Mouse (Mus musculus) liver, embryonic 16.5 days (tissue): ENCODE measurements around the gene Tmem202. TPM values are rescaled to one million over a fixed set of nuclear protein-coding genes. Genes with fewer than 3 reads are reported as not detected.

Source experiments
- ATAC-seq: fragments of 200-750 bp; cut with Nextera tagmentation; 2 replicates; pipeline ENCODE4 v1.8.0; 2017; ENCODE audit warnings: low read depth, mild to moderate bottlenecking, moderate number of reproducible peaks, moderate library complexity
- H3K27ac ChIP-seq: fragments of 300-500 bp; sonication (generic); 2 replicates; pipeline ENCODE4 v1.5.1; 2014; ENCODE audit warnings: mild to moderate bottlenecking, low read length
- H3K27me3 ChIP-seq: fragments of 300-500 bp; sonication (generic); 2 replicates; pipeline ENCODE4 v1.6.1; 2014; ENCODE audit warnings: low read depth, low read length, mixed read lengths; ENCODE audit not compliant: control insufficient read depth, insufficient read depth
- H3K36me3 ChIP-seq: fragments of 300-500 bp; sonication (generic); 2 replicates; pipeline ENCODE4 v1.6.1; 2014; ENCODE audit warnings: mild to moderate bottlenecking; ENCODE audit not compliant: control insufficient read depth, insufficient read depth
- H3K4me1 ChIP-seq: fragments of 300-500 bp; sonication (generic); 2 replicates; pipeline ENCODE4 v1.6.1; 2014; ENCODE audit warnings: low read depth, low read length, mixed read lengths; ENCODE audit not compliant: control insufficient read depth
- H3K4me2 ChIP-seq: fragments of 300-500 bp; sonication (generic); 2 replicates; pipeline ENCODE4 v1.6.1; 2014; ENCODE audit warnings: low read depth, low read length, mixed read lengths
- H3K4me3 ChIP-seq: fragments of 300-500 bp; sonication (generic); 2 replicates; pipeline ENCODE4 v1.5.1; 2014; ENCODE audit warnings: low read depth, mild to moderate bottlenecking, low read length
- H3K9ac ChIP-seq: fragments of 300-500 bp; sonication (generic); 2 replicates; pipeline ENCODE4 v1.6.1; 2014; ENCODE audit warnings: low read depth, low read length
- H3K9me3 ChIP-seq: fragments of 300-500 bp; sonication (generic); replicated peaks from 2 replicates; pipeline ENCODE4 v1.6.1; 2016; ENCODE audit warnings: low read length; ENCODE audit not compliant: control insufficient read depth
- WGBS: fragments of 180-500 bp; shearing (Covaris S2); extraction: QIAGEN DNeasy Blood & Tissue Kit; methylation state at CpG from one replicate; pipeline ENCODE4 v1.1.7; 2014; ENCODE audit not compliant: insufficient replicate concordance; 5-methylcytosine and 5-hydroxymethylcytosine counted together
- polyA plus RNA-seq: library from polyadenylated mRNA; unstranded; fragments of >200 nt; fragmentation: Nextera tagmentation; extraction: Ambion mirVana; gene quantifications from 2 replicates; pipeline ENCODE4 v1.2.1, GENCODE M21; 2015

Gene Tmem202
- polyA plus RNA-seq, 1 experiment from 2014 or later, result not detected

GRCm38 (mm10) chr9:59567111-59567510 lies 27.5 kb upstream of the Tmem202 start:
- WGBS, result 13% methylated on average over 6 of the region's 6 CpGs
- H3K9ac ChIP-seq, result no peak overlapping the region
- no peak overlapping the region for H3K4me2 ChIP-seq
- no peak overlapping the region for H3K4me3 ChIP-seq
- no peaks in the 10 kb centered on the region for H3K9me3 ChIP-seq
- H3K4me1 ChIP-seq, result no peaks in the 10 kb centered on the region
- ATAC-seq, result 0 out of 2 replicates have a peak, but pooled peaks have one; percentile 47
- H3K27ac ChIP-seq, result no peak overlapping the region
- peaks cover 6% of the 10 kb centered on the region; the same call in 1 of the 2 replicates for H3K27me3 ChIP-seq
- H3K36me3 ChIP-seq, result no peaks in the 10 kb centered on the region

- peaks cover 6% of the 10 kb centered on the region; the same call in 1 of the 2 replicates for H3K27me3 ChIP-seq
- WGBS, result 14% methylated on average over 4 of the region's 4 CpGs
- no peaks in the 10 kb centered on the region for H3K9me3 ChIP-seq
- H3K9ac ChIP-seq, result no peak overlapping the region
- no peaks in the 10 kb centered on the region for H3K4me1 ChIP-seq
- H3K36me3 ChIP-seq, result 0 out of 2 replicates have a peak, but pooled peaks cover 3% of the 10 kb centered on the region
- peak; percentile 59; the same call in 1 of the 2 replicates for ATAC-seq
- H3K4me2 ChIP-seq, result no peak overlapping the region
- H3K27ac ChIP-seq, result no peak overlapping the region
- no peak overlapping the region for H3K4me3 ChIP-seq
Measured at GRCm38 (mm10) chr9:59565600-59565999, 26.0 kb upstream of the Tmem202 start.

- no peak overlapping the region for H3K27ac ChIP-seq
- 62% methylated on average over 4 of the region's 4 CpGs for WGBS
- no peak overlapping the region for H3K4me3 ChIP-seq
- H3K36me3 ChIP-seq, result no peaks in the 10 kb centered on the region
- H3K27me3 ChIP-seq, result no peaks in the 10 kb centered on the region
- no peak overlapping the region for H3K4me2 ChIP-seq
- H3K4me1 ChIP-seq, result no peaks in the 10 kb centered on the region
- H3K9ac ChIP-seq, result no peak overlapping the region
- H3K9me3 ChIP-seq, result no peaks in the 10 kb centered on the region
- no peak for ATAC-seq
Measured at GRCm38 (mm10) chr9:59553719-59554118, 14.1 kb upstream of the Tmem202 start.

- H3K27ac ChIP-seq, result no peak overlapping the region
- H3K27me3 ChIP-seq, result no peaks in the 10 kb centered on the region
- no peaks in the 10 kb centered on the region for H3K9me3 ChIP-seq
- H3K9ac ChIP-seq, result no peak overlapping the region
- no peak for ATAC-seq
- no peaks in the 10 kb centered on the region for H3K36me3 ChIP-seq
- no peaks in the 10 kb centered on the region for H3K4me1 ChIP-seq
- no peak overlapping the region for H3K4me2 ChIP-seq
- H3K4me3 ChIP-seq, result no peak overlapping the region
- 71% methylated on average over 5 of the region's 5 CpGs for WGBS
Measured at GRCm38 (mm10) chr9:59552610-59553009, 13.0 kb upstream of the Tmem202 start.

- no peak overlapping the region for H3K27ac ChIP-seq
- 50% methylated on average over 3 of the region's 3 CpGs for whole genome bisulfite sequencing
- no peak overlapping the region for H3K4me2 ChIP-seq
- H3K4me3 ChIP-seq, result no peak overlapping the region
- H3K4me1 ChIP-seq, result no peaks in the 10 kb centered on the region
- no peaks in the 10 kb centered on the region for H3K36me3 ChIP-seq
- no peak overlapping the region for H3K9ac ChIP-seq
- H3K9me3 ChIP-seq, result no peaks in the 10 kb centered on the region
- no peaks in the 10 kb centered on the region for H3K27me3 ChIP-seq
- ATAC-seq, result no peak
Measured at GRCm38 (mm10) chr9:59551620-59552031, 12.0 kb upstream of the Tmem202 start.

GRCm38 (mm10) chr9:59551017-59551416 lies 11.4 kb upstream of the Tmem202 start:
- WGBS, result 31% methylated on average over 5 of the region's 5 CpGs
- H3K4me2 ChIP-seq, result no peak overlapping the region

GRCm38 (mm10) chr9:59550077-59550476 lies 10.4 kb upstream of the Tmem202 start:
- WGBS, result 76% methylated on average over 4 of the region's 4 CpGs

More at GRCm38 (mm10) chr9:59551017-59551416, 11.4 kb upstream of the Tmem202 start:
- H3K9me3 ChIP-seq, result no peaks in the 10 kb centered on the region
- no peaks in the 10 kb centered on the region for H3K27me3 ChIP-seq
- H3K36me3 ChIP-seq, result no peaks in the 10 kb centered on the region
- no peak for ATAC-seq
- no peaks in the 10 kb centered on the region for H3K4me1 ChIP-seq
- no peak overlapping the region for H3K27ac ChIP-seq
- H3K9ac ChIP-seq, result no peak overlapping the region
- no peak overlapping the region for H3K4me3 ChIP-seq

GRCm38 (mm10) chr9:59548961-59549487 lies 9.4 kb upstream of the Tmem202 start:
- no peak for ATAC-seq
- Histone ChIP-seq H3K27ac (no peak overlapping the region), H3K27me3 (no peaks in the 10 kb centered on the region), H3K9ac (no peak overlapping the region), H3K4me1 (no peaks in the 10 kb centered on the region; the same call in 1 of the 2 replicates), H3K36me3 (no peaks in the 10 kb centered on the region), H3K9me3 (no peaks in the 10 kb centered on the region), H3K4me2 (no peak overlapping the region), H3K4me3 (no peak overlapping the region)
- 51% methylated on average over 2 of the region's 2 CpGs for WGBS

More at GRCm38 (mm10) chr9:59550077-59550476, 10.4 kb upstream of the Tmem202 start:
- H3K4me1 ChIP-seq, result no peaks in the 10 kb centered on the region
- no peak overlapping the region for H3K9ac ChIP-seq
- no peaks in the 10 kb centered on the region for H3K9me3 ChIP-seq
- no peak overlapping the region for H3K27ac ChIP-seq
- H3K4me3 ChIP-seq, result no peak overlapping the region
- H3K27me3 ChIP-seq, result no peaks in the 10 kb centered on the region
- H3K36me3 ChIP-seq, result no peaks in the 10 kb centered on the region
- no peak overlapping the region for H3K4me2 ChIP-seq
- ATAC-seq, result no peak

GRCm38 (mm10) chr9:59547869-59548268 lies 8.2 kb upstream of the Tmem202 start:
- Histone ChIP-seq H3K27ac (no peak overlapping the region), H3K27me3 (no peaks in the 10 kb centered on the region), H3K4me1 (no peaks in the 10 kb centered on the region; the same call in 1 of the 2 replicates), H3K9ac (no peak overlapping the region), H3K9me3 (no peaks in the 10 kb centered on the region), H3K4me2 (no peak overlapping the region), H3K36me3 (no peaks in the 10 kb centered on the region), H3K4me3 (no peak overlapping the region)
- ATAC-seq, result no peak
- WGBS, result 59% methylated on average over 1 of the region's 1 CpGs
